Mouse (Mus musculus): ENCODE results near the gene Polk. TPM values are rescaled to one million over a fixed set of nuclear protein-coding genes. Genes with fewer than 3 reads are reported as not detected.

Polk gene
- polyA plus RNA-seq, 1 experiment from 2014 or later = 8.8 TPM

GRCm38 (mm10) chr13:96431595-96432156 lies 110.7 kb downstream of the Polk start:
- ATAC-seq = peak; percentile 85
- Histone ChIP-seq H3K4me1 (replicated peaks) (peaks cover 21% of the 10 kb centered on the region), H3K4me3 (replicated peaks) (no peak overlapping the region), H3K36me3 (no peaks in the 10 kb centered on the region), H3K27me3 (replicated peaks) (no peaks in the 10 kb centered on the region), H3K9ac (no peak overlapping the region), H3K9me3 (no peaks in the 10 kb centered on the region), H3K4me2 (replicated peaks) (peak overlapping the region; percentile 25; the same call in 1 of the 2 replicates), H3K27ac (no peak overlapping the region)
- 31% methylated on average over 12 of the region's 12 CpGs for WGBS

Other genes starting within 250 kb of the Polk start
- gene Poc5, start 154.3 kb downstream of the Polk start, polyA plus RNA-seq (2015; fragmentation: Nextera tagmentation; extraction: Ambion mirVana) = 9.1 and 12.6 TPM in 2 replicates
- 0.13 and 0.14 TPM in 2 replicates for gene Ankdd1b, start 71.4 kb downstream of the Polk start, polyA plus RNA-seq (2015; fragmentation: Nextera tagmentation; extraction: Ambion mirVana)
- gene Gm17622, start 51.8 kb downstream of the Polk start, polyA plus RNA-seq (2015; fragmentation: Nextera tagmentation; extraction: Ambion mirVana) = not detected in 2 replicates
- gene Col4a3bp, start within 50 bp of the Polk start, polyA plus RNA-seq (2015; fragmentation: Nextera tagmentation; extraction: Ambion mirVana) = 13.2 and 13.5 TPM in 2 replicates
- 89.1 and 101 TPM in 2 replicates for gene Hmgcr, start 128.4 kb upstream of the Polk start, polyA plus RNA-seq (2015; fragmentation: Nextera tagmentation; extraction: Ambion mirVana)
- not detected in 2 replicates for gene Ankrd31, start 205.7 kb upstream of the Polk start, polyA plus RNA-seq (2015; fragmentation: Nextera tagmentation; extraction: Ambion mirVana)